Mouse (Mus musculus) heart, postnatal 25 days (tissue): ENCODE data around the gene Phb. TPM values are rescaled to one million over a fixed set of nuclear protein-coding genes. Genes with fewer than 3 reads are reported as not detected.

Experiments used
- total RNA-seq, 2 experiments: library from RNA; stranded (reverse); gene quantifications; 2 replicates each; pipeline ENCODE4 v1.2.3; 2021

Gene Phb
- total RNA-seq, 2 experiments from 2014 or later, result 384 to 423 TPM

Other genes starting within 250 kb of the Phb start
- under 1 TPM; 0.62 to 0.64 TPM for gene Nxph3, start 152.4 kb upstream of the Phb start, total RNA-seq
- gene Ngfr, start 79.2 kb upstream of the Phb start, total RNA-seq, result under 1 TPM; 0.44 to 0.70 TPM
- gene Zfp652, start 45.7 kb downstream of the Phb start, total RNA-seq, result 10 to 100 TPM; 48.2 to 49.2 TPM
- gene B130006D01Rik, start 56.6 kb downstream of the Phb start, total RNA-seq, result under 1 TPM; 0.34 to 0.47 TPM
- 100 to 1,000 TPM; 174 to 181 TPM for gene Phospho1, start 157.5 kb downstream of the Phb start, total RNA-seq
- gene Gngt2, start 170.3 kb downstream of the Phb start, total RNA-seq, result 10 to 100 TPM; 20.6 to 21.9 TPM
- gene Abi3, start 175.5 kb downstream of the Phb start, total RNA-seq, result 10 to 100 TPM in 1 of 2 experiments, 1 to 10 TPM in 1; 8.8 to 10.4 TPM
- not detected for gene B4galnt2, start 247.9 kb downstream of the Phb start, total RNA-seq